Mouse (Mus musculus) NIH3T3 (cell line): Measurements from ENCODE around the gene Lima1.

Experiments used
- DNase-seq: peaks from one replicate; pipeline ENCODE4 v3.0.0-alpha.2; 2012; ENCODE audit warnings: low read depth

The Lima1 gene

GRCm38 (mm10) chr15:99866450-99867221 lies 8.6 kb downstream of the Lima1 start:
- peak; percentile 26 for DNase-seq

- DNase-seq = peak; percentile 64
Observed at GRCm38 (mm10) chr15:99865942-99866341, 9.3 kb downstream of the Lima1 start.

GRCm38 (mm10) chr15:99865494-99865941 lies 9.7 kb downstream of the Lima1 start:
- DNase-seq = no peak

- no peak for DNase-seq
Observed at GRCm38 (mm10) chr15:99865046-99865445, 10.2 kb downstream of the Lima1 start.

- DNase-seq = no peak
Observed at GRCm38 (mm10) chr15:99863786-99864185, 11.5 kb downstream of the Lima1 start.

GRCm38 (mm10) chr15:99863358-99863757 lies 11.9 kb downstream of the Lima1 start:
- peak; percentile 44 for DNase-seq

- DNase-seq = no peak
Observed at GRCm38 (mm10) chr15:99862473-99862872, 12.8 kb downstream of the Lima1 start.

GRCm38 (mm10) chr15:99861955-99862354 lies 13.3 kb downstream of the Lima1 start:
- no peak for DNase-seq

- DNase-seq = no peak
Observed at GRCm38 (mm10) chr15:99861536-99861935, 13.7 kb downstream of the Lima1 start.

GRCm38 (mm10) chr15:99859644-99860392 lies 15.4 kb downstream of the Lima1 start:
- no peak for DNase-seq

- DNase-seq = no peak
Observed at GRCm38 (mm10) chr15:99857479-99857878, 17.8 kb downstream of the Lima1 start.

- no peak for DNase-seq
Observed at GRCm38 (mm10) chr15:99855119-99855518, 20.1 kb downstream of the Lima1 start.

GRCm38 (mm10) chr15:99852606-99853237 lies 22.5 kb downstream of the Lima1 start:
- DNase-seq = peak; percentile 93

- DNase-seq = peak; percentile 82
Observed at GRCm38 (mm10) chr15:99850265-99850664, 25.0 kb downstream of the Lima1 start.

GRCm38 (mm10) chr15:99847937-99848336 lies 27.3 kb downstream of the Lima1 start:
- DNase-seq = peak; percentile 80

- peak; percentile 77 for DNase-seq
Observed at GRCm38 (mm10) chr15:99847207-99847881, 27.9 kb downstream of the Lima1 start.

- DNase-seq = no peak
Observed at GRCm38 (mm10) chr15:99846633-99847032, 28.6 kb downstream of the Lima1 start.

- DNase-seq = no peak
Observed at GRCm38 (mm10) chr15:99843856-99844255, 31.4 kb downstream of the Lima1 start.

- DNase-seq = peak; percentile 90
Observed at GRCm38 (mm10) chr15:99839910-99840309, 35.3 kb downstream of the Lima1 start.

- no peak for DNase-seq
Observed at GRCm38 (mm10) chr15:99839165-99839840, 36.0 kb downstream of the Lima1 start.

- no peak for DNase-seq
Observed at GRCm38 (mm10) chr15:99837561-99837960, 37.7 kb downstream of the Lima1 start.

- DNase-seq = no peak
Observed at GRCm38 (mm10) chr15:99835191-99835590, 40.1 kb downstream of the Lima1 start.
